12 mouse cellular contexts compared by ENCODE assay signal in the genomic region with DNA sequence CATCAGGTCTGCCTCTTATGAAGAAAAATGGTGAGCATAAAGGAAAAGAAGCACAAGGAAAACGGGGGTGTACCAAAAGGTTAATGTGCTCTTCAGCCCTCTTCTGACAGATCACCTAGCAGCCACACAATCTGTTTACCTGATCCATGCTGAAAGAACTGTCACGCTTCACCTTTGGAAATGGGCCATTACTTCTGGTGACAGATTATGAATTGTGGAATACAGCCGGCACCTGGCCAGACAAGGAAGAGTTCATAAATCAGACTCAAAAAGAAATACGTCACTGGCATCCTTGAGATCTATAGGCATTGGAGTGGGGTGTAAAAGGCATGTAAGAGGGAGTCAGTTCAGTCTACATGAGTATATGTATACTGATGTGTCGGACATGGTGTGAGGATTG.
"Had no signal": no experiment of that assay in that cellular context is flagged by ENCODE, and none has a peak within 500 bp of the region (broad histone marks: within the 10 kb centered on the region; RNA-seq: fewer than 3 reads in every experiment).

No protein-coding gene starts in this region.

- ATAC-seq: liver, embryonic 12.5 days; midbrain, embryonic 15.5 days had no signal

- DNase-seq: kidney, adult 9 months; kidney, postnatal 36 days; layer of hippocampus, adult 9-11 months; layer of hippocampus, postnatal 36 days; lung, postnatal 14 days; right cerebral cortex, adult 18-20 months; right cerebral cortex, postnatal 4 days; spleen, adult 18-20 months; thymus, adult 18-20 months; thymus, postnatal 14 days had no signal
